Mouse (Mus musculus) bone marrow, adult 2 months (tissue): Measurements from ENCODE around the gene Ankdd1a.

Experiments used
- CTCF ChIP-seq: fragments of 200-500 bp; IDR thresholded peaks from 2 replicates; pipeline ENCODE4 v1.5.1; 2011; ENCODE audit warnings: low read length, control low read depth; ENCODE audit not compliant: control insufficient read depth, insufficient read depth
- POLR2A ChIP-seq: fragments of 200-500 bp; IDR thresholded peaks from 2 replicates; pipeline ENCODE4 v1.6.1; 2011; ENCODE audit warnings: low read depth, mild to moderate bottlenecking, control low read depth, low read length, borderline replicate concordance; ENCODE audit not compliant: control insufficient read depth

DNA sequence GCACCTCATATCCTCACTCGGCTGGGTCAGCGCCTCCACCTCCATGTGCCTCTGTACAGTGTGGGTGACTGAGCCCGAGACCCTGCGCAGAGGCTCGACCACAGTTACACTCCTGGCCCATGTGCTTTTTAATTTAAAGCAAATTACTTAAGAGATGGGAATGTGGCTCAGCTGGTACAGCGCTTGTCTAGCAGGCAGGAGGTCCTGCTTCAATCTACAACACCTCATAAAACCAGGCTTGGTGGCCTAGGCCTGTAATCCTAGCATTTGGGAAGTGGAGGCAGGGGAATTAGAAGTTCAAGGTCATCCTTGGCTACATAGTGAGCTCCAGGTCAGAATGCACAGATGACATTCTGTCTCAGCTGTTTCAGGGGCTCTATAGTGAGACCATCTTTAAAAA is 38.8 kb upstream of the Ankdd1a start:
- TF ChIP-seq CTCF (no peak), POLR2A (no peak)
